Mouse (Mus musculus) limb, embryonic 10.5 days (tissue): ENCODE results near the gene Zfand2a. TPM values are rescaled to one million over a fixed set of nuclear protein-coding genes. Genes with fewer than 3 reads are reported as not detected.

ENCODE experiments used
- DNase-seq: peaks from one replicate; pipeline ENCODE4 v3.0.0-alpha.2; 2017; ENCODE audit warnings: low spot score
- H3K27ac ChIP-seq: fragments of 300-500 bp; sonication (generic); 2 replicates; pipeline ENCODE4 v1.5.1; 2016; ENCODE audit warnings: mild to moderate bottlenecking
- H3K27me3 ChIP-seq: fragments of 300-500 bp; sonication (generic); 2 replicates; pipeline ENCODE4 v1.6.1; 2016; ENCODE audit warnings: low read depth, mild to moderate bottlenecking; ENCODE audit not compliant: poor library complexity, severe bottlenecking
- H3K36me3 ChIP-seq: fragments of 300-500 bp; sonication (generic); 2 replicates; pipeline ENCODE4 v1.6.1; 2016; ENCODE audit warnings: mild to moderate bottlenecking, moderate library complexity
- H3K4me1 ChIP-seq: fragments of 300-500 bp; sonication (generic); 2 replicates; pipeline ENCODE4 v1.6.1; 2016
- H3K4me3 ChIP-seq: fragments of 300-500 bp; sonication (generic); 2 replicates; pipeline ENCODE4 v1.5.1; 2016; ENCODE audit warnings: mild to moderate bottlenecking, moderate library complexity
- H3K9me3 ChIP-seq: fragments of 300-500 bp; sonication (generic); replicated peaks from 2 replicates; pipeline ENCODE4 v1.6.1; 2016; ENCODE audit warnings: mild to moderate bottlenecking
- WGBS: fragments of 180-500 bp; shearing (Covaris S2); methylation state at CpG from one replicate; pipeline ENCODE4 v1.1.7; 2016; 5-methylcytosine and 5-hydroxymethylcytosine counted together
- polyA plus RNA-seq: library from polyadenylated mRNA; unstranded; fragments of >200 nt; fragmentation: Nextera tagmentation; extraction: Ambion mirVana; gene quantifications from 2 replicates; pipeline ENCODE4 v1.2.1, GENCODE M21; 2016

The Zfand2a gene
- polyA plus RNA-seq, 1 experiment from 2014 or later = 12.8 TPM

DNA sequence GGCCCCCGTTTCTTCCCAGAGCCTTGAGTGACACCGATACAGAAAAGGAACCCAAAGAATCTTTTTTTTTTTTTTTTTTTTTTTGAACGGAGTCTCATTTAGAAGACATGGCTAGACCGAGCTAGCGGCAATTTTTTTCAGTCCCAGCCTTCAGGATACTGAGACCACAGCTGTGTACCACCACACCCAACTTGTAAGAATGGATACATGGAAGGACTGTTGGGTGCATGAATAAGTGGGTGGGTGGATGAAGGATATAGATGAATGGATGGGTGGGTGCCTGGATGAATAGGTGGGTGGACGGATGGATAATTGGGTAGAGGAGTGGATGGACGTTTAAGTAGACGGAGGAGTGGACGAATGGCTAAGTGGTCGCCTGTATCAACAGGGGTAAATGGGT lies 24.4 kb downstream of the Zfand2a start:
- peak overlapping the region; percentile 59 for H3K27ac ChIP-seq
- WGBS = 7% methylated on average over 10 of the region's 10 CpGs
- DNase-seq = no peak

GRCm38 (mm10) chr5:139457241-139457640 lies 27.1 kb downstream of the Zfand2a start:
- Histone ChIP-seq H3K27ac (no peak overlapping the region), H3K9me3 (no peaks in the 10 kb centered on the region), H3K36me3 (peaks cover 54% of the 10 kb centered on the region), H3K27me3 (no peaks in the 10 kb centered on the region), H3K4me3 (no peak overlapping the region), H3K4me1 (peaks cover 9% of the 10 kb centered on the region)
- 94% methylated on average over 8 of the region's 8 CpGs for WGBS
- DNase-seq = no peak

More for the DNA sequence above, 24.4 kb downstream of the Zfand2a start:
- Histone ChIP-seq H3K36me3 (peaks cover 27% of the 10 kb centered on the region), H3K4me3 (peak overlapping the region; percentile 80), H3K27me3 (no peaks in the 10 kb centered on the region), H3K4me1 (peaks cover 9% of the 10 kb centered on the region), H3K9me3 (no peaks in the 10 kb centered on the region)

DNA sequence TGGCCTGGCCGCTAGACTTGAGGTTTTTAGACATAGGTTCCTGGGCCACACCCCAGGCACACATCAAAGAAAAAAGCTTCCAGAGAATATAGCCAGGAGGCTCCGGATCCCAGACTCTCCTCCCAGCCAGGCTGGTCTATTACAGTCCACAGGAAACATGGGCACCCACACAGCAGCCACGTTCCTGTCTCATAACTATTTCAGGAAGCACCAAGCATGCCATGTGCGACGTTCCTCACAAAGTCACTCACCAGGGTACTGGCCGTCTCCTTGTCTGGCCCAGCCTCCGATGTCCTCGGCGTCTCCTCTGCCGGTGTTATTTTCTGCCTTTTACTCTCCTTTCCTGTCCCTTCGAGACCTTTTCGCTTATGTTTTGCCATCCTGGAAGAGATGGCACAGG lies 29.2 kb downstream of the Zfand2a start:
- H3K9me3 ChIP-seq = no peaks in the 10 kb centered on the region
- no peak for DNase-seq
- no peaks in the 10 kb centered on the region for H3K27me3 ChIP-seq
- H3K4me1 ChIP-seq = peaks cover 9% of the 10 kb centered on the region
- WGBS = 95% methylated on average over 12 of the region's 12 CpGs
- no peak overlapping the region for H3K27ac ChIP-seq
- no peak overlapping the region for H3K4me3 ChIP-seq
- H3K36me3 ChIP-seq = peaks cover 54% of the 10 kb centered on the region

DNA sequence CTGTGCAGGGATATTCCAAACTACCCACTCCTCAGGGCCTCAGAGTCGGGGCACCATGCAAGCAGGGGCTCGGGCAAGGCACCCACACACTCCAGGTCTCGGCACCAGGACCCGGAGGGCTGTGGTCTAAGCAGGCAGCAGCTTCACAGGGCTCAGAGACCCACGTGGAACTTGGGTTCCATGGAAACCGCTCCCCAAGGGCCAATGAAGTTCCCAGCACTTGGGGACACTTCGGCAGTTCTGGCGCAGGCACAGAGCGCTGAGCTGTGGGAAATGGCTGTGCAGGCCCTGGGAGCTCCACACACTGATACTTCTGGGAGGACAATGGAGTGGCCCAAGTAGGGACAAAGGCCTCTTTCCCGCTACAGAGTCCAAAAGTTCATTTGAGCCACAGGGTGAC lies 31.3 kb downstream of the Zfand2a start:
- H3K4me3 ChIP-seq = no peak overlapping the region
- H3K27me3 ChIP-seq = no peaks in the 10 kb centered on the region
- no peak for DNase-seq
- peaks cover 9% of the 10 kb centered on the region for H3K4me1 ChIP-seq
- peaks cover 50% of the 10 kb centered on the region for H3K36me3 ChIP-seq
- WGBS = 92% methylated on average over 10 of the region's 10 CpGs
- H3K9me3 ChIP-seq = no peaks in the 10 kb centered on the region
- H3K27ac ChIP-seq = no peak overlapping the region

- peak overlapping the region; percentile 1; the same call in 1 of the 2 replicates for H3K27ac ChIP-seq
- H3K27me3 ChIP-seq = no peaks in the 10 kb centered on the region
- 65% methylated on average over 4 of the region's 4 CpGs for WGBS
- DNase-seq = no peak
- no peaks in the 10 kb centered on the region for H3K9me3 ChIP-seq
- peaks cover 13% of the 10 kb centered on the region for H3K4me1 ChIP-seq
- H3K36me3 ChIP-seq = peaks cover 27% of the 10 kb centered on the region
- no peak overlapping the region for H3K4me3 ChIP-seq
Measured at GRCm38 (mm10) chr5:139449926-139450325, 34.4 kb downstream of the Zfand2a start.

GRCm38 (mm10) chr5:139449161-139449791 lies 35.1 kb downstream of the Zfand2a start:
- Histone ChIP-seq H3K36me3 (peaks cover 21% of the 10 kb centered on the region), H3K27ac (peak overlapping the region; percentile 1; the same call in 1 of the 2 replicates), H3K27me3 (no peaks in the 10 kb centered on the region), H3K4me1 (peaks cover 13% of the 10 kb centered on the region), H3K4me3 (no peak overlapping the region), H3K9me3 (no peaks in the 10 kb centered on the region)
- 62% methylated on average over 5 of the region's 5 CpGs for WGBS
- DNase-seq = no peak

DNA sequence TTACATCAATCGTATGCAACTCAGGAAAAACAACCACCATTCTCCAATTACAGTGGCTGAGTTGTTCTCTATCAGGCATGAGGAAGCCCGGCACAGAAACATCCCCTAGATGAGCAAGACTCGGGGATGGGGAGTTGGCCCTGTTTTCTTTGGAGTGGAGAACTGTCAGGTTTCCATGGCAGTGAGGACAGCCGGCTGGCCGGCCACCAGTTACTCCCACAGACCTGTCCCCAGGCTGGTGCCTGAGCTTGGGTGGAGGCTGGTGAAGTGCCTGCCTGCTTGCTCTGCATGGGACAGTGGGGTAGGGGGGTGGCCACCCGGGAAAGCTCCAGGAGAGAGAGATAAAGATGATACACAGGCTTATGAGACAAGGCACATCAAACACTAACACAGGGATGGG lies 36.3 kb downstream of the Zfand2a start:
- DNase-seq = no peak
- WGBS = 83% methylated on average over 6 of the region's 6 CpGs
- H3K27ac ChIP-seq = no peak overlapping the region
- no peak overlapping the region for H3K4me3 ChIP-seq
- no peaks in the 10 kb centered on the region for H3K9me3 ChIP-seq
- peaks cover 8% of the 10 kb centered on the region for H3K36me3 ChIP-seq
- peaks cover 13% of the 10 kb centered on the region for H3K4me1 ChIP-seq
- no peaks in the 10 kb centered on the region for H3K27me3 ChIP-seq

GRCm38 (mm10) chr5:139445258-139445657 lies 39.1 kb downstream of the Zfand2a start:
- Histone ChIP-seq H3K4me1 (peaks cover 13% of the 10 kb centered on the region), H3K4me3 (no peak overlapping the region), H3K36me3 (no peaks in the 10 kb centered on the region), H3K27ac (no peak overlapping the region), H3K9me3 (no peaks in the 10 kb centered on the region), H3K27me3 (no peaks in the 10 kb centered on the region)
- no peak for DNase-seq
- WGBS = 94% methylated on average over 8 of the region's 8 CpGs

- no peak for DNase-seq
- no peaks in the 10 kb centered on the region for H3K27me3 ChIP-seq
- 76% methylated on average over 4 of the region's 4 CpGs for WGBS
- no peak overlapping the region for H3K27ac ChIP-seq
- no peak overlapping the region for H3K4me3 ChIP-seq
- H3K9me3 ChIP-seq = no peaks in the 10 kb centered on the region
- peaks cover 4% of the 10 kb centered on the region; the same call in 1 of the 2 replicates for H3K4me1 ChIP-seq
- H3K36me3 ChIP-seq = no peaks in the 10 kb centered on the region
Measured at GRCm38 (mm10) chr5:139442962-139443361, 41.4 kb downstream of the Zfand2a start.

GRCm38 (mm10) chr5:139442428-139442827 lies 41.9 kb downstream of the Zfand2a start:
- Histone ChIP-seq H3K4me3 (no peak overlapping the region), H3K36me3 (no peaks in the 10 kb centered on the region), H3K9me3 (no peaks in the 10 kb centered on the region), H3K27me3 (no peaks in the 10 kb centered on the region), H3K27ac (no peak overlapping the region), H3K4me1 (peaks cover 4% of the 10 kb centered on the region; the same call in 1 of the 2 replicates)
- DNase-seq = no peak
- WGBS = 89% methylated on average over 12 of the region's 12 CpGs

- Histone ChIP-seq H3K27me3 (no peaks in the 10 kb centered on the region), H3K27ac (no peak overlapping the region), H3K9me3 (no peaks in the 10 kb centered on the region), H3K4me1 (peaks cover 4% of the 10 kb centered on the region; the same call in 1 of the 2 replicates), H3K36me3 (peaks cover 2% of the 10 kb centered on the region; the same call in 1 of the 2 replicates), H3K4me3 (no peak overlapping the region)
- no peak for DNase-seq
- WGBS = 97% methylated on average over 2 of the region's 2 CpGs
Measured at GRCm38 (mm10) chr5:139441726-139442018, 42.7 kb downstream of the Zfand2a start.

GRCm38 (mm10) chr5:139440926-139441725 lies 43.2 kb downstream of the Zfand2a start:
- no peaks in the 10 kb centered on the region for H3K27me3 ChIP-seq
- H3K36me3 ChIP-seq = peaks cover 3% of the 10 kb centered on the region; the same call in 1 of the 2 replicates
- no peak overlapping the region for H3K4me3 ChIP-seq
- 94% methylated on average over 11 of the region's 11 CpGs for WGBS
- H3K4me1 ChIP-seq = peaks cover 4% of the 10 kb centered on the region; the same call in 1 of the 2 replicates
- no peaks in the 10 kb centered on the region for H3K9me3 ChIP-seq
- no peak for DNase-seq
- H3K27ac ChIP-seq = no peak overlapping the region

DNA sequence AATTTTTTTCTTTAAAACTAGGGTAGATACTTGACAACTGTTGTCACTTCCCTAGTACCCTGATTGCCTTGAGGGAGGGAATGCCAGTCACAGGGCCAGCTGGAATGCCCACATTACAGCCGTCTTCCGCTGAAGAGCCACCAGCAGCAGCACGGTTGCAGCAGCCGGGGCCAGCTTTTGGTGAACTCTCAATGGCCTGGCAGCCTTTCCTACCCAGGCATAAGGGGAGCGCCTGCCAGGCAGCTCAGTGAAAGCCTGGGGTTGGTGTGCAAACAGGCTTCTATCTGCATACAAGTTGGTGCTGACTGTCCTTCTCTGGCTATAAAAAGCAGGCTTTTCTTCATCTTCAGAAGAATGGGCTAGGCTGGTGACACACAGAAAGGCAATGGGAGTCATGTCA lies 43.9 kb downstream of the Zfand2a start:
- Histone ChIP-seq H3K9me3 (no peaks in the 10 kb centered on the region), H3K27me3 (no peaks in the 10 kb centered on the region), H3K36me3 (peaks cover 3% of the 10 kb centered on the region; the same call in 1 of the 2 replicates), H3K4me3 (no peak overlapping the region), H3K4me1 (peaks cover under 1% of the 10 kb centered on the region; the same call in 1 of the 2 replicates), H3K27ac (no peak overlapping the region)
- DNase-seq = no peak
- WGBS = 95% methylated on average over 5 of the region's 5 CpGs
